Mouse (Mus musculus) neural tube, embryonic 14.5 days (tissue): Measurements from ENCODE around the gene Dock10. TPM values are rescaled to one million over a fixed set of nuclear protein-coding genes. Genes with fewer than 3 reads are reported as not detected.

Source experiments
- ATAC-seq: fragments of 200-750 bp; cut with Nextera tagmentation; 2 replicates; pipeline ENCODE4 v1.8.0; 2017; ENCODE audit warnings: low read depth, mild to moderate bottlenecking, moderate TSS enrichment, moderate library complexity
- H3K27ac ChIP-seq: fragments of 300-500 bp; sonication (generic); 2 replicates; pipeline ENCODE4 v1.5.1; 2014; ENCODE audit warnings: low read depth, mild to moderate bottlenecking, control low read depth, low read length, moderate library complexity, mixed read lengths
- H3K27me3 ChIP-seq: fragments of 300-500 bp; sonication (generic); 2 replicates; pipeline ENCODE4 v1.6.1; 2014; ENCODE audit warnings: low read length; ENCODE audit not compliant: control insufficient read depth, insufficient read depth
- H3K36me3 ChIP-seq: fragments of 300-500 bp; sonication (generic); 2 replicates; pipeline ENCODE4 v1.6.1; 2014; ENCODE audit warnings: low read length, mixed read lengths; ENCODE audit not compliant: control insufficient read depth, insufficient read depth
- H3K4me1 ChIP-seq: fragments of 300-500 bp; sonication (generic); 2 replicates; pipeline ENCODE4 v1.6.1; 2014; ENCODE audit warnings: low read length; ENCODE audit not compliant: control insufficient read depth, insufficient read depth
- H3K4me2 ChIP-seq: fragments of 300-500 bp; sonication (generic); 2 replicates; pipeline ENCODE4 v1.6.1; 2014; ENCODE audit warnings: mild to moderate bottlenecking, low read depth, low read length, control low read depth
- H3K4me3 ChIP-seq: fragments of 300-500 bp; sonication (generic); 2 replicates; pipeline ENCODE4 v1.5.1; 2014; ENCODE audit warnings: low read depth, low read length, control low read depth, mixed read lengths
- H3K9ac ChIP-seq: fragments of 300-500 bp; sonication (generic); replicated peaks from 2 replicates; pipeline ENCODE4 v1.6.1; 2014; ENCODE audit warnings: low read depth, mild to moderate bottlenecking, control low read depth, low read length, mixed read lengths
- H3K9me3 ChIP-seq: fragments of 300-500 bp; sonication (generic); 2 replicates; pipeline ENCODE4 v1.6.1; 2016; ENCODE audit warnings: low read length; ENCODE audit not compliant: control insufficient read depth
- WGBS: fragments of 180-500 bp; shearing (Covaris S2); extraction: QIAGEN DNeasy Blood & Tissue Kit; methylation state at CpG from one replicate; pipeline ENCODE4 v1.1.7; 2014; 5-methylcytosine and 5-hydroxymethylcytosine counted together
- polyA plus RNA-seq: library from polyadenylated mRNA; unstranded; fragments of >200 nt; fragmentation: Nextera tagmentation; extraction: Ambion mirVana; gene quantifications from 2 replicates; pipeline ENCODE4 v1.2.1, GENCODE M21; 2014

The Dock10 gene
- polyA plus RNA-seq, 1 experiment from 2014 or later, result 8.3 TPM

DNA sequence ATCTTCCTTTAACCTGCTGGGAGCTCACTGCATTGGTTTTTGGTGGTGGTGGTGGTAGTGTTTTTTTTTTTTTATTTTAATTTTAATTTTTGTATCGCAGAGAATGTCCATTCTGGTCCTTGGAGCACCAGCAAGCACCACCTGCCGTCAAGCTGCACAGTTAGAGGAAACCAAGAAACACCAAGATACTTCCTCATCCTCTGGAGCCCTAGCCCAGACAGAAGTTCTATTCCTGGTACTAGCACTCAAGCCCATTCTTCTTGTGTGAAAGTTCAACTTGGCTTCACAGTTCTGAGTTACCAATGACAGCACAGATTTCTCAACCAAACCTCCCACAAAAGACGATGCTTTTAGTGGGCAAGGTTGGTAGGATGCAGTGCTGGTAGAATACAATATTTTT lies 86.6 kb downstream of the Dock10 start:
- no peak for ATAC-seq
- H3K4me1 ChIP-seq, result no peaks in the 10 kb centered on the region
- no peak overlapping the region for H3K4me2 ChIP-seq
- H3K27ac ChIP-seq, result no peak overlapping the region
- no peak overlapping the region for H3K9ac ChIP-seq
- H3K9me3 ChIP-seq, result no peaks in the 10 kb centered on the region
- no peaks in the 10 kb centered on the region for H3K36me3 ChIP-seq
- no peaks in the 10 kb centered on the region for H3K27me3 ChIP-seq
- no peak overlapping the region for H3K4me3 ChIP-seq
- WGBS, result 89% methylated on average over 3 of the region's 3 CpGs

GRCm38 (mm10) chr1:80671056-80671455 lies 87.3 kb downstream of the Dock10 start:
- Histone ChIP-seq H3K9me3 (no peaks in the 10 kb centered on the region), H3K27me3 (no peaks in the 10 kb centered on the region), H3K9ac (no peak overlapping the region), H3K4me3 (no peak overlapping the region), H3K4me1 (no peaks in the 10 kb centered on the region), H3K36me3 (no peaks in the 10 kb centered on the region), H3K4me2 (no peak overlapping the region), H3K27ac (no peak overlapping the region)
- WGBS, result 80% methylated on average over 5 of the region's 5 CpGs
- no peak for ATAC-seq

DNA sequence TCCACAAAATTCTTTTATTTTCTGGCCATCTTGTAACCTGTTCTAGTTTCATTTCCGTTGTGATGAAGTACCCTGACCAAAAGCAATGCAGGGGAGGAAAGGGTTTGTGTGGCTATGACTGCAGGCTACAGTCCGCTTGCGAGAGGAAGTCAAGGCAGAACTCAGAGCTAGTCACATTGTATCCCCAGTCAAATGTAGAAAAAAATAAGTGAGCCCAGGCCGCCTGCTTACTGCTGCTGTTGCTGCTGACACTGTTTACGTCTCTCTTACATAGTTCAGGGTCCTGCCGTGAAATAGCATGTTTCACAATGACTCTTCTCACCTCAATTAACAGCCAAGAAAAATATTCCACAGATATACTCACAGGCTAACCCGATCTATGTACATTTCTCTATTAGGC lies 87.9 kb downstream of the Dock10 start:
- 82% methylated on average over 7 of the region's 7 CpGs for WGBS
- H3K36me3 ChIP-seq, result no peaks in the 10 kb centered on the region
- H3K9me3 ChIP-seq, result no peaks in the 10 kb centered on the region
- H3K27ac ChIP-seq, result no peak overlapping the region
- H3K4me2 ChIP-seq, result no peak overlapping the region
- no peak overlapping the region for H3K9ac ChIP-seq
- ATAC-seq, result no peak
- H3K4me3 ChIP-seq, result no peak overlapping the region
- no peaks in the 10 kb centered on the region for H3K27me3 ChIP-seq
- no peaks in the 10 kb centered on the region for H3K4me1 ChIP-seq

GRCm38 (mm10) chr1:80665761-80666160 lies 92.6 kb downstream of the Dock10 start:
- H3K9ac ChIP-seq, result no peak overlapping the region
- H3K4me1 ChIP-seq, result no peaks in the 10 kb centered on the region
- no peaks in the 10 kb centered on the region for H3K9me3 ChIP-seq
- no peaks in the 10 kb centered on the region for H3K27me3 ChIP-seq
- ATAC-seq, result no peak
- H3K4me2 ChIP-seq, result no peak overlapping the region
- no peaks in the 10 kb centered on the region for H3K36me3 ChIP-seq
- no peak overlapping the region for H3K4me3 ChIP-seq
- H3K27ac ChIP-seq, result no peak overlapping the region

DNA sequence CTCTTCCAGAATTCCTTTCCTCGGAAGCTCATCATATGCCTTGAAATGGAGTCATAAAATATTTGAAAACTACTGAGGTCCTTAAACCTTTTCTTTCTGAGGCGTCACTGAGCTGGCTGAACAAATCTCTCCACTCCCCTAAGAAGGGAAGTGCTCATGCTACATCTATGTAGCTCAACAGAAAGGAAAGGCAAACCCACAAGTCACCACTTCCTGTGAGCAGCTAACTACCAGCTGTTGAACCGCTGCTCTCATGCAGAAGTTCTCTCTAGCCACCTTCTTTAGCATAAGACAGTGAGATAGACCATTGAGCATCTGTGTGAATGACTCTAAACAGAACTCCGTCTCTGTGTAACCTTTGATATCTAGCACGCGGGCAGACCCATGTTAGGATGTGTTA lies 93.2 kb downstream of the Dock10 start:
- Histone ChIP-seq H3K27ac (no peak overlapping the region), H3K27me3 (no peaks in the 10 kb centered on the region), H3K4me1 (no peaks in the 10 kb centered on the region), H3K9me3 (no peaks in the 10 kb centered on the region), H3K9ac (no peak overlapping the region), H3K36me3 (no peaks in the 10 kb centered on the region), H3K4me2 (no peak overlapping the region), H3K4me3 (no peak overlapping the region)
- ATAC-seq, result no peak
- 96% methylated on average over 6 of the region's 6 CpGs for WGBS

DNA sequence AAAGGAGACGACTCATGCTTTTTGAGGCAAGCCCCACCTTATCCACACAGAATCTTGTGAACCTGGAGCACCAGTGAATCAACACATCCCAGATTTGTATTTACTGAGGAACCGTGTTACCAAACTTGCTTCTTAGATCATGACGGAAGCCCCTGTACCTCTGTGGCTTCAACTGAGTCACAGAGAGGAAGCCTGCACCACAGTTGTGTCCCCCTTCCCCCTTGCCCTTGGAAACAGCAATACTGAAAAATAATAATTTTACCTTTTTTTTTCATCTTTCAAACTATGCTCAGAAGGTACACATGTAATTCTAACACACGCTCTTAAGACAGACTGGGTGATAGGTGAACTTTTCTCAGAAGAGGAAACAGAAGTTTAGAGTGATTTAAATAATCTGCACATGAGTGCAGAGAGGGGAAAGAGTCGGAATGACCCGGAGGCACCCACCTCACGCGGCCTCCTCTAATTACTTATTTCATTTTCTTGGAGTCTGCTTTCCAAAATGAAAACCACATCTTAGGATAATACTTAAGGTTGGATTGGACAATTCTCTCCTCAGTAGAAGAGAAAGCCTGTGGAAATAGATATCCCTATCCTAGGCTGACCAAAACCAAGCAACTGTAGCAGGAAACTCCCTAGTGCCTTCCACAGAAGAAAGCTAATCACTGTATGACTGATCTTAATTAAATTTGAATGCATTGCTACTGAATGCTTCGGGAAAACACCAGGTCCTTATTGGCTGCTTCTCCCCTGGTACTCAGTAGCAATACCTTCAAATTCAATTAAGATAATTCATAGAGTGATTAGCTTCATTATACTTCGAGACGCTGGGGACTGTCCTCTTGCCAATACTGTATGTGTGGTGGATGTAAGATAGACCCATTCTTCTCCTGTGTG lies 96.6 kb downstream of the Dock10 start:
- 77% methylated on average over 11 of the region's 11 CpGs for WGBS
- no peaks in the 10 kb centered on the region for H3K9me3 ChIP-seq
- H3K36me3 ChIP-seq, result no peaks in the 10 kb centered on the region
- H3K9ac ChIP-seq, result no peak overlapping the region
- H3K27me3 ChIP-seq, result no peaks in the 10 kb centered on the region
- no peak overlapping the region for H3K4me3 ChIP-seq
- H3K4me2 ChIP-seq, result no peak overlapping the region
- peak; percentile 74; the same call in 1 of the 2 replicates for ATAC-seq
- no peak overlapping the region for H3K27ac ChIP-seq
- no peaks in the 10 kb centered on the region for H3K4me1 ChIP-seq

- H3K36me3 ChIP-seq, result no peaks in the 10 kb centered on the region
- H3K27ac ChIP-seq, result no peak overlapping the region
- 76% methylated on average over 6 of the region's 6 CpGs for WGBS
- no peaks in the 10 kb centered on the region for H3K4me1 ChIP-seq
- no peaks in the 10 kb centered on the region for H3K9me3 ChIP-seq
- no peak for ATAC-seq
- H3K9ac ChIP-seq, result no peak overlapping the region
- no peak overlapping the region for H3K4me2 ChIP-seq
- H3K4me3 ChIP-seq, result no peak overlapping the region
- H3K27me3 ChIP-seq, result no peaks in the 10 kb centered on the region
These were observed 98.7 kb downstream of the Dock10 start for GRCm38 (mm10) chr1:80659465-80660245.

GRCm38 (mm10) chr1:80656389-80656788 lies 101.9 kb downstream of the Dock10 start:
- Histone ChIP-seq H3K4me1 (no peaks in the 10 kb centered on the region), H3K9me3 (no peaks in the 10 kb centered on the region), H3K27ac (no peak overlapping the region), H3K9ac (no peak overlapping the region), H3K27me3 (no peaks in the 10 kb centered on the region), H3K4me3 (no peak overlapping the region), H3K36me3 (no peaks in the 10 kb centered on the region), H3K4me2 (no peak overlapping the region)
- ATAC-seq, result no peak
- 60% methylated on average over 2 of the region's 2 CpGs for WGBS

DNA sequence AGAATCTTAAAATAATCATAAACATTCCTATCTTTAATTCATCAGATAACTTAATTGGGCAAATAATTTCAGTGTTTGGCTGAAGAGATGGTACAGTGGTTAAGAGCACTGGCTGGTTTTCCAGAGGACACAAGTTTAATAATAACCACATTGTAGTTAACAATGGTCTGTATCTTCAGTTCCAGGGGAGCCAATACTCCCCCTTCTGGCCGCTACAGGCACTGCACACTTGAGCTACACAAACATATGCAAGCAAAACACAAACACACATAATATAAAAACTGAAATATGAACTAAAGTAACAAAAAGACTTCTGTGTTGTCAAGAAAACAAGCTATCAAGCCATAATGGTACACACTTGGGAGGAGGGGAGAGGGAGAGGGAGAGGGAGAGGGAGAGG lies 102.5 kb downstream of the Dock10 start:
- no peak for ATAC-seq
- Histone ChIP-seq H3K27me3 (no peaks in the 10 kb centered on the region), H3K9ac (no peak overlapping the region), H3K4me3 (no peak overlapping the region), H3K9me3 (no peaks in the 10 kb centered on the region), H3K27ac (no peak overlapping the region), H3K4me2 (no peak overlapping the region), H3K4me1 (no peaks in the 10 kb centered on the region), H3K36me3 (no peaks in the 10 kb centered on the region)
- WGBS, result 76% methylated on average over 1 of the region's 1 CpGs
